Mouse (Mus musculus) limb, embryonic 10.5 days (tissue): Measurements from ENCODE around the gene H2-Ab1. TPM values are rescaled to one million over a fixed set of nuclear protein-coding genes. Genes with fewer than 3 reads are reported as not detected.
"Not testable (repeated sequence)": the region's sequence is repeated elsewhere in the genome, so short reads cannot be mapped to it uniquely, and the experiment has no call there.

Experiments used
- DNase-seq: peaks from one replicate; pipeline ENCODE4 v3.0.0-alpha.2; 2017; ENCODE audit warnings: low spot score
- H3K27ac ChIP-seq: fragments of 300-500 bp; sonication (generic); 2 replicates; pipeline ENCODE4 v1.5.1; 2016; ENCODE audit warnings: mild to moderate bottlenecking
- H3K27me3 ChIP-seq: fragments of 300-500 bp; sonication (generic); 2 replicates; pipeline ENCODE4 v1.6.1; 2016; ENCODE audit warnings: low read depth, mild to moderate bottlenecking; ENCODE audit not compliant: poor library complexity, severe bottlenecking
- H3K36me3 ChIP-seq: fragments of 300-500 bp; sonication (generic); 2 replicates; pipeline ENCODE4 v1.6.1; 2016; ENCODE audit warnings: mild to moderate bottlenecking, moderate library complexity
- H3K4me1 ChIP-seq: fragments of 300-500 bp; sonication (generic); 2 replicates; pipeline ENCODE4 v1.6.1; 2016
- H3K4me3 ChIP-seq: fragments of 300-500 bp; sonication (generic); 2 replicates; pipeline ENCODE4 v1.5.1; 2016; ENCODE audit warnings: mild to moderate bottlenecking, moderate library complexity
- H3K9me3 ChIP-seq: fragments of 300-500 bp; sonication (generic); replicated peaks from 2 replicates; pipeline ENCODE4 v1.6.1; 2016; ENCODE audit warnings: mild to moderate bottlenecking
- WGBS: fragments of 180-500 bp; shearing (Covaris S2); methylation state at CpG from one replicate; pipeline ENCODE4 v1.1.7; 2016; 5-methylcytosine and 5-hydroxymethylcytosine counted together
- polyA plus RNA-seq: library from polyadenylated mRNA; unstranded; fragments of >200 nt; fragmentation: Nextera tagmentation; extraction: Ambion mirVana; gene quantifications from 2 replicates; pipeline ENCODE4 v1.2.1, GENCODE M21; 2016

The H2-Ab1 gene
- polyA plus RNA-seq, 1 experiment from 2014 or later = 6.7 TPM

DNA sequence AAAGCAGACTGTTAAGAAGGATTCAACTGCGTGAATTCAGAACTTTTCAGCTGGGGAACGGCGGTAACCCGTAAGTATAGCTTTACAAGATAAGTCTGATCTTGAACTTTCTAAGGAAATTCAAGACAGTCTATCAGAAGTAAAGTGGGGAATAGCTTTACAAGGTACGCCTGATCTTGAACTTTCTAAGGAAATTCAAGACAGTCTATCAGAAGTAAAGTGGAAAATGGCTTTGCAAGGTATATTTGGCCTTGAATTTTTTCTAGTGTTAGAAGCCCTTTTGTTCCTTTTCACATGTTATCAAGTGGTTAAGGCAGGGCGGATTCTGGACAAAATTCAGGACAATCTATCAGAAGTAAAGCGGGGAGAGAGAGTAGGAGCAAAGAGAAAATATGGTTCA, 37.7 kb upstream of the H2-Ab1 start:
- 94% methylated on average over 4 of the region's 7 CpGs for WGBS

GRCm38 (mm10) chr17:34220401-34220800, 37.1 kb upstream of the H2-Ab1 start:
- DNase-seq, H3K9me3 ChIP-seq: not testable (repeated sequence)
- whole genome bisulfite sequencing = 100% methylated on average over 7 of the region's 16 CpGs

More for the DNA sequence above, 37.7 kb upstream of the H2-Ab1 start:
- not testable (repeated sequence) for H3K4me1 ChIP-seq, H3K9me3 ChIP-seq, H3K36me3 ChIP-seq, DNase-seq, H3K27ac ChIP-seq, H3K4me3 ChIP-seq
- peaks cover 12% of the 10 kb centered on the region for H3K27me3 ChIP-seq

GRCm38 (mm10) chr17:34224816-34225215, 32.7 kb upstream of the H2-Ab1 start:
- 92% methylated on average over 3 of the region's 3 CpGs for WGBS
- Histone ChIP-seq H3K9me3 (0 out of 2 replicates have a peak, but pooled peaks cover 2% of the 10 kb centered on the region), H3K36me3 (no peaks in the 10 kb centered on the region), H3K4me3 (no peak overlapping the region), H3K27ac (no peak overlapping the region), H3K4me1 (no peaks in the 10 kb centered on the region), H3K27me3 (no peaks in the 10 kb centered on the region)
- no peak for DNase-seq

More at GRCm38 (mm10) chr17:34220401-34220800, 37.1 kb upstream of the H2-Ab1 start:
- not testable (repeated sequence) for H3K27me3 ChIP-seq, H3K27ac ChIP-seq, H3K36me3 ChIP-seq, H3K4me1 ChIP-seq, H3K4me3 ChIP-seq

DNA sequence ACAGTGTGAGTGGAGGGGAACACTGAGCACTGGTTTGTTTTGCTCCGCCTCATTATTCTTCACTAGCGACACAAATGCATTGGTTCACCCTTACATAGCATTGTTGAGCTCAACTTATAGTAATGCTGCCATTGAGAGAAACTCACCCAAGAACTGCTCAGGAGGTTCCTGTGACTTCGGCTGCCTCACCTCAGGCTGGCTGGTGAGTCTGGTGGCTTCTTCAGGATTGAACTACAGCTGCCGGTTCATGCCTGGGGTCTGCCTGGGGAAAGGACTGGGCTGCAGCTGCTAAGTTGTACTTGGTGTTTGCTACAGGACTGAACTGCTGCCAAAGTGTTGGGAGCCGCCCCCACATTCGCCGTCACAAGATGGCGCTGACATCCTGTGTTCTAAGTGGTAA, 32.1 kb upstream of the H2-Ab1 start:
- no peaks in the 10 kb centered on the region for H3K36me3 ChIP-seq
- no peaks in the 10 kb centered on the region for H3K4me1 ChIP-seq
- H3K27ac ChIP-seq = no peak overlapping the region
- no peak for DNase-seq
- WGBS = 96% methylated on average over 8 of the region's 8 CpGs
- H3K27me3 ChIP-seq = no peaks in the 10 kb centered on the region
- no peak overlapping the region for H3K4me3 ChIP-seq
- 0 out of 2 replicates have a peak, but pooled peaks cover 2% of the 10 kb centered on the region for H3K9me3 ChIP-seq

GRCm38 (mm10) chr17:34225911-34226310, 31.6 kb upstream of the H2-Ab1 start:
- not testable (repeated sequence) for H3K4me3 ChIP-seq, H3K27me3 ChIP-seq, DNase-seq, H3K9me3 ChIP-seq, H3K36me3 ChIP-seq, H3K27ac ChIP-seq, H3K4me1 ChIP-seq
- WGBS = 95% methylated on average over 17 of the region's 23 CpGs

- not testable (repeated sequence) for H3K4me1 ChIP-seq, H3K36me3 ChIP-seq, DNase-seq, H3K4me3 ChIP-seq, H3K27ac ChIP-seq, H3K27me3 ChIP-seq, H3K9me3 ChIP-seq
- 91% methylated on average over 9 of the region's 9 CpGs for WGBS
Observed at GRCm38 (mm10) chr17:34230971-34231370, 26.5 kb upstream of the H2-Ab1 start.

GRCm38 (mm10) chr17:34232021-34232420, 25.5 kb upstream of the H2-Ab1 start:
- 84% methylated on average over 6 of the region's 7 CpGs for WGBS
- H3K36me3 ChIP-seq, DNase-seq, H3K9me3 ChIP-seq, H3K4me3 ChIP-seq, H3K4me1 ChIP-seq, H3K27ac ChIP-seq, H3K27me3 ChIP-seq: not testable (repeated sequence)

GRCm38 (mm10) chr17:34234926-34235325, 22.6 kb upstream of the H2-Ab1 start:
- WGBS = 61% methylated on average over 9 of the region's 9 CpGs
- peak; percentile 52 for DNase-seq

GRCm38 (mm10) chr17:34236691-34237090, 20.8 kb upstream of the H2-Ab1 start:
- H3K36me3 ChIP-seq = no peaks in the 10 kb centered on the region
- WGBS = 86% methylated on average over 5 of the region's 5 CpGs
- DNase-seq = no peak
- H3K27ac ChIP-seq = no peak overlapping the region
- no peaks in the 10 kb centered on the region for H3K4me1 ChIP-seq
- H3K4me3 ChIP-seq = no peak overlapping the region
- no peaks in the 10 kb centered on the region for H3K27me3 ChIP-seq
- no peaks in the 10 kb centered on the region for H3K9me3 ChIP-seq

More at GRCm38 (mm10) chr17:34234926-34235325, 22.6 kb upstream of the H2-Ab1 start:
- Histone ChIP-seq H3K4me3 (no peak overlapping the region), H3K4me1 (no peaks in the 10 kb centered on the region), H3K36me3 (no peaks in the 10 kb centered on the region), H3K27ac (no peak overlapping the region), H3K27me3 (no peaks in the 10 kb centered on the region), H3K9me3 (no peaks in the 10 kb centered on the region)

GRCm38 (mm10) chr17:34237741-34238140, 19.7 kb upstream of the H2-Ab1 start:
- H3K27me3 ChIP-seq = no peaks in the 10 kb centered on the region
- WGBS = 84% methylated on average over 3 of the region's 3 CpGs
- no peaks in the 10 kb centered on the region for H3K4me1 ChIP-seq
- H3K4me3 ChIP-seq = no peak overlapping the region
- H3K9me3 ChIP-seq = no peaks in the 10 kb centered on the region
- DNase-seq = no peak
- H3K27ac ChIP-seq = no peak overlapping the region
- no peaks in the 10 kb centered on the region for H3K36me3 ChIP-seq

- no peak within 1 kb of the TSS for H3K27ac ChIP-seq
- 67% methylated on average over 3 of the region's 3 CpGs for WGBS
- H3K4me1 ChIP-seq = no peaks in the 10 kb centered on the region
- H3K4me3 ChIP-seq = no peak within 1 kb of the TSS
- H3K27me3 ChIP-seq = no peaks in the 10 kb centered on the region
- H3K9me3 ChIP-seq = no peaks in the 10 kb centered on the region
- DNase-seq = no peak
- H3K36me3 ChIP-seq = no peaks in the 10 kb centered on the region
Observed at GRCm38 (mm10) chr17:34238706-34239105, 18.8 kb upstream of the H2-Ab1 start, which contains the start of gene H2-Ob. H2-Ob (plus strand) TSS chr17:34238903.

DNA sequence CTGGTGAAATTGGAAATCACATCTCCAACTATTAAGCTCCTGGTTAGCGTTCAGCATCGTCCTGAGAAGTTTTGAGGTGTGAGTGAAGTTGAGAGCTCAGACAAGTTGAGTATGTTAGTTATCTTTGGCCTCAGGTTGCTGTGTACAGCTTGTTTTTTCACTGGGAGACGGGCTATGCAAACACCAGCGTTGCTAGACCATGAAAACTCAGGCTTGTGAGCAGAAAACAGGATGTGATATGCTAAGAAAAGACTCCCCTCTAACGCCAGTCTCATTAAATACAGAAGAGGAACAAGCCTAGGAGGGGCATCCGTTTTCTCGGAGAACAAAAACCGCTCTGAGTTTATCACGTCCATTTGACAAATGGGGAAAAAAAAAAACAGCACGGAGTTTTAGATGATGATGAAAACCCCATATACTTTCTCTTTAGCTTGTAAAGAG, 17.9 kb upstream of the H2-Ab1 start:
- 78% methylated on average over 10 of the region's 10 CpGs for WGBS
- H3K9me3 ChIP-seq = no peaks in the 10 kb centered on the region
- no peak overlapping the region for H3K4me3 ChIP-seq
- no peaks in the 10 kb centered on the region for H3K4me1 ChIP-seq
- H3K36me3 ChIP-seq = no peaks in the 10 kb centered on the region
- no peaks in the 10 kb centered on the region for H3K27me3 ChIP-seq
- DNase-seq = no peak
- H3K27ac ChIP-seq = no peak overlapping the region

GRCm38 (mm10) chr17:34240366-34240765, 17.1 kb upstream of the H2-Ab1 start:
- no peaks in the 10 kb centered on the region for H3K9me3 ChIP-seq
- no peak overlapping the region for H3K27ac ChIP-seq
- DNase-seq = no peak
- H3K36me3 ChIP-seq = no peaks in the 10 kb centered on the region
- H3K4me1 ChIP-seq = no peaks in the 10 kb centered on the region
- H3K27me3 ChIP-seq = no peaks in the 10 kb centered on the region
- WGBS = 81% methylated on average over 3 of the region's 3 CpGs
- H3K4me3 ChIP-seq = no peak overlapping the region

GRCm38 (mm10) chr17:34240916-34241315, 16.6 kb upstream of the H2-Ab1 start:
- 81% methylated on average over 6 of the region's 6 CpGs for WGBS
- Histone ChIP-seq H3K4me3 (no peak overlapping the region), H3K9me3 (no peaks in the 10 kb centered on the region), H3K36me3 (no peaks in the 10 kb centered on the region), H3K27ac (no peak overlapping the region), H3K4me1 (no peaks in the 10 kb centered on the region), H3K27me3 (no peaks in the 10 kb centered on the region)
- DNase-seq = no peak
